Mouse (Mus musculus) monocyte, adult 5-6 weeks (primary cell): ENCODE results near the gene Cntln. TPM values are rescaled to one million over a fixed set of nuclear protein-coding genes. Genes with fewer than 3 reads are reported as not detected.

Source experiments
- ATAC-seq: fragments of 153-309, 156-312 bp; replicated peaks from 2 replicates; pipeline ENCODE4 v1.8.0; 2017; ENCODE audit warnings: mild to moderate bottlenecking; ENCODE audit not compliant: low TSS enrichment, insufficient number of reproducible peaks, severe bottlenecking, poor library complexity, low FRiP score
- total RNA-seq: library from RNA; stranded (forward); fragments of 200-1000, 200-491, 200-594 nt; gene quantifications from 3 replicates; pipeline ENCODE4 v1.2.3, GENCODE M21; 2017

Gene Cntln
- total RNA-seq = 8.9 to 13.6 TPM (median 13.0 TPM) in 3 replicates

DNA sequence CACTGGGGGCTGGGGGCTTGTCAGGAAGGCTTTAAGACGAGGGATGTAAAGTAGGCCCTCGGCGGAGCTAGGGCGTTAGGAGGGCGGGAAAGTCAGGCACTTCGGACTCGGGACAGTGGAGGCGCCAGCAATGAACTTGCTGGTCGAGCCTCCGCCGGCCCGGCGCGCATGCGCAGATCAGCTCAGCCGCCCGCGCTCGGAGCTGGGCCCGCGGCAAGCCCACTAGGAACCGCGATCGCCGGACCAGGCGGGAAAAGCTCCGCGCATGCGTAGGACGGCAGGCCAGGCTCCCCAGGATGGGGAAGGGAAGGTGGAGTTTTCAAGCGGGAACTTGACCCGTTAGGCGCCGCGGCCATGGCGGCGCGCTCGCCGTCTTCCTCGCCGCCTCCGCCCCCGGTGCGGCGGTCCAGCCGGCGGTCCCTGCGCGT is at the start of gene Cntln:
Gene Cntln, plus strand, starts transcription at position 199 of the 428 bp plus-strand sequence.
- ATAC-seq = peak; percentile 82

DNA sequence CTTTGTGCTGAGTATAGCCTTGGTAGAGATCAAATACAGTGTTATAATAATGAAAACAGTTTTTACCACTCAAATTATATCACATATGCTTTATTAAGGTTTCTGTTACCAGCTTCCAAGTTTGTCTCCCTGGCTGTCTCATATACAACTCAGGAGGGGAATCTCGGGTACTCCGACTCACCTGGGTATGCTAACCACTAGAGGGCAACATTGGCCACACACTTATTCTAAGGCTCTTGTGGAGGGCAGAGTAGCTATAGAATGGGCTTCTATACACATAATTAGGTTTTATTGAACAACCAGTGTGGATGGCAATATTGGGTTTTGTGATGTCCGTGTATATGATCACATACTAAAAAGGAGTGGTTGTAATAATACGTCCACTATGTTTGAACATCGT is 47.1 kb upstream of the Cntln start:
- no peak for ATAC-seq

DNA sequence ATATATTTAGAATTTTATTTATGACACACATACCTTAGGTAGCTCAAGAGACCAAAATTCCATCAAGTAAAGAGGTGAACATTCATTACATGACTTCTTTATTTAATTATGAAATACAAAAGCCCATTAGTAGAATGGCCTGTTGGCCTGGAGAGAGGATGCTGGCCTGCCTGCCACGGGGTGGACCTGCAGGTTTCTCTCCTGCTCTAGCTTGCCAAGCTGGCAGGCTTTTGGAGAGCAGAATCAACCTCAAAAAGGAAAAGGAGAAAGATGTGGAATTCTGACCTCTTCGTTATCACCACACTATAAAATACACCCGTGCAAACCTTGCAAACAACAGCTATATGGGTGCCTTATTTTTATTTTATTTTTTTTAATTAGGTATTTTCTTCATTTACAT is 45.6 kb upstream of the Cntln start:
- ATAC-seq = no peak

DNA sequence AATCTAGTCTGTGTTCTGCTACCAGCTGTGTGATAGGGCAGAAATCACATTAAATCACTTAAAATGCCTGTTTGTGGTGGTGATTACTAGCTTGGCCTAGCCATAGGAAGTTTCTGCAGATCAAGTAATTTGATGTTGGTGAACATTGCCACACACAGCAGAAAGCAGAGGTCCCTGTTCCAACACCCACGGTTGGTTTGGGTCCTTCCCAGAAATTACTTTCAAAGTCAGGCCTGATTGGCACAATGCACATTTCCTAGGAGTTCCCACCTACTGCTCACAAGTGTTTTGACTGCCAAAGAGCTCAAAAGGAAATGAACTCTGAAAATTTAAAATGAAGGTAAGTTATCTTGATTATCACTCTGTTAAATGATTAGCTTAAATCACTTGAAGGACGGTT is 44.6 kb upstream of the Cntln start:
- ATAC-seq = no peak

DNA sequence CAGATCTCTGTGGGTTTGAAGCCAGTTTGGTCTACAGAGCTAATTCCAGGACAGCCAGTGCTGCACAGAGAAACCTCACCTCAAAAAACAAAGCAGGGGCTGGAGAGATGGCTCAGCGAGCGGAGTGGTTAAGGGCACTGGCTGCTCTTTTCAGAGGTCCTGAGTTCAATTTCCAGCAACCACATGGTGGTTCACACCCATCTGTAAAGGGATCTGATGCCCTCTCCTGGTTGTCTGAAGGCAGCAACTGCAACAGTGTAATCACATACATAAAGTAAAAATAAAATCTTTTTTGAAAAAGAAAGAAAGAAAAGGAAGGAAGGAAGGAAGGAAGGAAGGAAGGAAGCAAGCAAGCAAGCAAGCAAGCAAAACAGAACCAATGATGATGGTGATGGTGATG is 26.5 kb upstream of the Cntln start:
- ATAC-seq = no peak

DNA sequence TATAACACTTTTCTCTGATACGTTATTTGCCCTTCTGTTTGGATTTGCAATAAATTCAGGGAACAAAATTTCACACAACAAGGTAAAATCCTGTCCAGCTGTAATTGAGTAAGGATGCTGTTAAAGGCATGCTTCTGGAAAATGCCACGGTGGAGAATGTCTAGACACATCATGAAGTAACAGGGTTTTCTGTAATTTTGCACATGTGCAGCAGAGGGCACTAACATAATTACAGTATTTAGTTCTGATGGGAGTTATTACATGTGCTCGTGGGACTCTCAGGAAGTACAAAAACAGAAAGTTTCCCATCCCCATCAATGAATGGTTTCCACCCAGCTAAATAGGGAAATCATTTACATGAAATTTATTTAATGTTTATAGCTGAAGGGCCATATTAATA is 7.8 kb upstream of the Cntln start:
- no peak for ATAC-seq

- ATAC-seq = no peak
These were observed 463 bp upstream of the Cntln start for GRCm38 (mm10) chr4:84883646-84884045.

DNA sequence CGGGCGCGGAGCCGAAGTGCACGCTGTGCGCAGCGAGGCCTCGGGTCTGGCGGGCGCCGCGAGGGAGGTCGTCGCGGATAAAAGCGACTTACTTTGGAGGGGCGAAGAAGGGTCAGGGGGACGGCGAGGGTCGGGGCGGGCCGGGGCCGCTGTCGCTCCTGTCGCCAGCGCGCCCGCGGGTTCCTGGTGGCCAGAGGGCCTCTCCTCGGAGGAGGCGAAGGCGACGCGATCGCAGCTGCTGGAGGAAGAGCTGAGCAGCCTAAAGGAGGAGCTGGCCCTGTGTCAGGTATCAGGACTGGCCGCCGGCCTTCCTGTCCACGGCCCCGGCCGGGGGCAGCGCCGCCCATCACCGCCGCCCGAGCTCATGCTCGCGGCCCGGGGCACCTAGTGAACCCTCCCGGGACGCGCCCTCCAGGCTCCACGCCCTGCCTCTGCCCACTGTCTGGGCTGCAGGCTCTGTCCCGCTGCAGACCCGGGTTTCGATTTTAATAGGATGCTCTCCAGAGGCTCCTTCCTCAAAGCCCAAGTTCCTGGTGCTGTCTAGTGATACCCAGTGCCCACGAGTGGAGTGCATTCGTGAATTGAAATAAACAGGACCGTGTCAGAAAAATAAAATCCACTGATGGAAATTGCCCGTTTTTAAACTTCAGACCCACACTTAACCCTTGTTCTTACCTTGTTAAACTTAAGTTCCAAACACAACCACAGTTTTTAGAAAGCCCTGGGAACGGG is 596 bp downstream of the Cntln start:
- no peak for ATAC-seq

DNA sequence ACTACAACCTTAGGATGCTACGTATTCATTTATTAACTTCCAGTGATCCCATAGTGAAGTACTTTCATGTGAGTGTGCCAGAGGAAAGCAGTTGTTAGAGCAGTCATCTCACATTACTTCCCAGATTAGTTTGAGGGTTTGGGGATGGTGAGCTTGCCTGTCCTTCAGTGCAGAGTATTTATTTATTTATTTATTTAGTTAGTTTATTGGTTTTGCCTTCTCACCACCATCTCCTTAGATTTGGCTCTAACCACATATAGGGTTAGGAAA is 1.1 kb downstream of the Cntln start:
- no peak for ATAC-seq

DNA sequence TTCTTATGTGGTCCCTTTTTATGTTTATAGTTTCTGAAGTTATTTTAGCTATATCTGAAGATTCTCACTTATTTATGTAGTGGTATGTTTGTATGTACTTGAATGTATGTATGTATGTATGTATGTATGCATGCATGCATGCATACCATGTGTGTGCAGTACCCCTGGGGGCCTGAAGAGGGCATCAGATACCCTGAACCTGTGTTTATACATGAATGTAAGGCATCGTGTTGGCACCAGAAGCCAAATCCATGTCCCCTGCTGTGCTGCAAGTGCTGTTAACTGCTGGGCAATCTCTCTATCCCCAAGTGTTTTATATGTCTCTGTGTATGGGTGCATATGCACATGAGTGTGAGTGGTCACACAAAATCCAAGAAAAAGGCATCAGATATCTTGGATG is 34.3 kb downstream of the Cntln start:
- no peak for ATAC-seq

DNA sequence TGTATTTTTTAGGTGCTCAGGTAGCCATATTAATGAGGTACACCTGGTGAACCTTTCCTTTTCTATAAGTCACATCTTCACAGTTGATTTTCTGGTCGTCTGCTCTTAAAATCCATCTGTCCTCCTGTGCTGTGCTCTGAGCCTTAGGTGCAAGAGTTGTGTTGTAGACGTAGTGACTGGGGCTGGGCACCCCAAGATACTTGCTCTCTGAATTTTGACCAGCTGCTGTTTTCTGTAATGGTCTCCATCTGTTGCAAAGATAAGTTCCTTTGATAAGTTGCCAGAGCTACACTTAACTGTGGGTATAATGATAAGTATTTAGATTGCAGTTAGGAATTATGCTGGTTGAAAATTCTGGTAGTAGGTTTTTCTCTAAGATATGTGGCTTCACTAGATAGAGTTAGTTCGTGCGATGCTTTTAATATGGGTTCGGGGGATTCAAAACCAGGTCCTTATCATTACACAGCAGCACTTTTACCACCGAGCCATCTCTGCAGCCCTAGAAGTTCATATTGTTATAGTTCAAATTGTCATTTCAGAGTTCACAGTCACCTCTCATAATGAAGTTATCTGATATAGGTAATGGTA is 50.3 kb downstream of the Cntln start:
- ATAC-seq = no peak

GRCm38 (mm10) chr4:84942059-84942458 is 58.0 kb downstream of the Cntln start:
- ATAC-seq = no peak

GRCm38 (mm10) chr4:84942651-84943050 is 58.5 kb downstream of the Cntln start:
- ATAC-seq = no peak

GRCm38 (mm10) chr4:84944100-84944499 is 60.0 kb downstream of the Cntln start:
- ATAC-seq = no peak

- no peak for ATAC-seq
These were observed 62.3 kb downstream of the Cntln start for GRCm38 (mm10) chr4:84946450-84946849.

DNA sequence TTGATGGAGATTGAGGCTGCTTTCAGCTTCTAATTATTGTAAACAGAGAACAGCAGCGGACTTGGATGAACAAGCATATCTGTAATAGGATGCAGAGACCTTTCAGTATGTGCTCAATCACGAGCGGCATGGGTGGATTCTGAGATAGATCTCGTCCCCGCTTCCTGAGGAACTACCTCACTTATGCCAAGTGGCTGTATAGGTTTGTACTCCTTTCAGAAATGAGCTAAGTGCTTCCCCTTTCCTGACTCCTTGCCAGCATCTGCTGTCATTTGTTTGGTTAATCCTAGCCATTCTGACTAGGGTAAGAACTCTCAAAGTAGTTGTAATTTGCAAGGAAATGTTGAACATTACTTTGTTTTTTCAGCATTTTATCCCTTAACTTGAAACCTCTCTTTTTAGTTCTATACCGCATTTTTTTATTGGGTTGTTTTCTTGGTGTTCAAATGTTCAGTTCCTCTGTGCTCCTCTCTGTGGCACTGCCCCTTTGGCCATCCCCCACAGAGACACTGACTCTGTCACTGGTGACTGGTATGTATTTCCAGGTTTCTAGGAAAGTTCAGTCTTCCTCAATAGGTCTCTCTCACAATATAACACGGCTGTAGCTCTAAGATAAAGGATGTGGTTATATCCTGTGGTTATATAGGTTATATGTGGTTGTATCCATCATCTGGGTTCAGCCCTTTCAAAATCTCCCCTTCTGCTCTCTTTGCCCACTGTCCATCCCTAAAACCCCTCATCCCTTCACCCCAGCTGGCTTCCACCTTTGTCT is 93.0 kb downstream of the Cntln start:
- no peak for ATAC-seq

DNA sequence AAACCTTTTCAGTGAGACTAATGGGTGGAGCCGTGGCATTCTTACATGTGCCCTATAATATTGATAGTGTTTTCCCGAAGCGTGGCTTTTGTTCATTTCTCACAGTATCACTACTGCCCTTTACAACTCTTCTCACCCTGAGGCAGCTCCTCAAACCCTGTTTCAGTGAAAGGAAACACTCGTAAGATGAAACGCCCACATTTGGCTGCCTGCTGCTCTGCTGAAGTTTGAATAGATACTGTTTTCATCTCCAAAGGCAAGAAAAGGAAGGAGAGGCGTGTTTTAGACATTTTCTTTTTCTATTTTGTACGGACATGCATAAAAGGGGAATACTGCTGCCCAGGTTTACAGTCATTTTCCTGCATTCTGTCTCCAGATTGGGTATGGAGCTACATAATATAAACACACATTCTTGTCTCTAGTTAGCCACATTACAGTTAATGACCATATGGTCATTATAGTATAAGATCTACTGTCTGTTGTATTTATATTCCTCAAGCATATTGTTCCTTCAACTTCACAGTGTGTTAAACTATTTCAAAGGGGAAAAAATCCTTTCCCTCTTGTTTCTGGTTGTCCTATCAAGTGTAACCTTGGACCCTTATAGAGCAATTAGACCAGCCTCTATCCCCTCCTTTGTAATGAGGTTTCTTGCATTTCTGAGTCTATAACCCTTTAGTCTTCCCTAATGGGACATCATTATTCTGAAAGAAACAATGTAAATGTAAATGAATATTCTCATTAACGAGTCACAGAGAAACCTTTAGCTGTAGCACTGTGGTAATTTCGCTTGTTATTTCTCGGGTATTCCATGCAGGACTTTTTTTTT is 111.6 kb downstream of the Cntln start:
- no peak for ATAC-seq

DNA sequence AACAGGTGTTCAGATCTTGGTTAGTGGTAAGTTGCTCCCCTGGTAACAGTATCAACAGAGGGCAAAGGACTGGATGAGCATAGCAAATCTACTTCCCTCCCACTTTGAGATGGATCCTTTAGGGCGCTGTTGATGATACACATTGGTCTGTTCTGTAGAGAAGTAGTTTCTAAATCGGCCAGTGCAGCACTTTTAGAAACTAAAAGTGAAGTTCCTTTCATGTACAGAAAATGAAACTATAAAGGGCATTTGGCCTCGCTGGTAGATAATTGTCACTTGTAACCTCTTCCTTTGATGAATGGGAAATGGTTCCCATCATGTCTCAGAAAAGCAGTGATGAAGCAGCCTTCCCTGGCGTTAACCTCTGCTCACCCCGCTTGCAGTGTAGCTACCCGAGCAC is 121.5 kb downstream of the Cntln start:
- no peak for ATAC-seq

DNA sequence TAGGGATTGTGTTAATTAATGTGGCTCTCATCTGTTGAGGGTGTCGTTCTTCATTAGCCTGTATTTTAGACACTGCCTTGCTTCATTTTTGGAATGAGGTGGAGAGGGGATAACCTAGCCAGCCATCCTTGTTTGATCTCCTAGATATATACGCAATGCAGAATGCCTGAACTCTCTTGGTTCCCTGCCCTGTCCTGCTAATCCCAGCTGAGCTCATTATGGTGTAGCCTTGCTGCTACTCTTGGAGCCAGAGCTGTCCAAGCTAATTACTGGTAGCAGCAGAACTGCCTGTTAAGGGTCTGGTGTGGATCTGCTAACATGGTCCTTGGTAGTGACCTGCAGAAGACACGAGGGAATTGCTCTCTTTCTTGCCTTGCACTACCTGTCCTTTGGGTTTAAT is 122.7 kb downstream of the Cntln start:
- no peak for ATAC-seq
